Mouse (Mus musculus) forebrain, embryonic 16.5 days (tissue): ENCODE data around the gene Wdr86. TPM values are rescaled to one million over a fixed set of nuclear protein-coding genes. Genes with fewer than 3 reads are reported as not detected.

ENCODE experiments used
- ATAC-seq: fragments of 200-750 bp; cut with Nextera tagmentation; 2 replicates; pipeline ENCODE4 v1.8.0; 2017; ENCODE audit warnings: mild to moderate bottlenecking, moderate library complexity
- H3K27ac ChIP-seq: fragments of 300-500 bp; sonication (generic); 2 replicates; pipeline ENCODE4 v1.5.1; 2014; ENCODE audit warnings: low read length, control low read depth
- H3K27me3 ChIP-seq: fragments of 300-500 bp; sonication (generic); replicated peaks from 2 replicates; pipeline ENCODE4 v1.6.1; 2014; ENCODE audit warnings: low read length; ENCODE audit not compliant: control insufficient read depth, insufficient read depth
- H3K36me3 ChIP-seq: fragments of 300-500 bp; sonication (generic); 2 replicates; pipeline ENCODE4 v1.6.1; 2014; ENCODE audit not compliant: control insufficient read depth, insufficient read depth
- H3K4me1 ChIP-seq: fragments of 300-500 bp; sonication (generic); replicated peaks from 2 replicates; pipeline ENCODE4 v1.6.1; 2014; ENCODE audit warnings: low read length; ENCODE audit not compliant: control insufficient read depth, insufficient read depth
- H3K4me2 ChIP-seq: fragments of 300-500 bp; sonication (generic); 2 replicates; pipeline ENCODE4 v1.6.1; 2014; ENCODE audit warnings: mild to moderate bottlenecking, low read length, control low read depth
- H3K4me3 ChIP-seq: fragments of 300-500 bp; sonication (generic); replicated peaks from 2 replicates; pipeline ENCODE4 v1.5.1; 2014; ENCODE audit warnings: mild to moderate bottlenecking, low read length, control low read depth
- H3K9ac ChIP-seq: fragments of 300-500 bp; sonication (generic); replicated peaks from 2 replicates; pipeline ENCODE4 v1.6.1; 2014; ENCODE audit warnings: low read depth, low read length, control low read depth
- H3K9me3 ChIP-seq: fragments of 300-500 bp; sonication (generic); 2 replicates; pipeline ENCODE4 v1.6.1; 2016; ENCODE audit warnings: low read length; ENCODE audit not compliant: control insufficient read depth
- WGBS: fragments of 180-500 bp; shearing (Covaris S2); extraction: QIAGEN DNeasy Blood & Tissue Kit; methylation state at CpG from one replicate; pipeline ENCODE4 v1.1.7; 2014; 5-methylcytosine and 5-hydroxymethylcytosine counted together
- polyA plus RNA-seq: library from polyadenylated mRNA; unstranded; fragments of >200 nt; fragmentation: Nextera tagmentation; extraction: Ambion mirVana; gene quantifications from 2 replicates; pipeline ENCODE4 v1.2.1, GENCODE M21; 2015

The Wdr86 gene
- polyA plus RNA-seq, 1 experiment from 2014 or later, result 4.7 TPM

- 17% methylated on average over 2 of the region's 2 CpGs for WGBS
- Histone ChIP-seq H3K36me3 (no peaks in the 10 kb centered on the region), H3K27me3 (no peaks in the 10 kb centered on the region), H3K9me3 (no peaks in the 10 kb centered on the region), H3K4me1 (peaks cover 14% of the 10 kb centered on the region), H3K4me3 (no peak overlapping the region), H3K27ac (no peak overlapping the region), H3K4me2 (peak overlapping the region; percentile 67; the same call in 1 of the 2 replicates), H3K9ac (no peak overlapping the region)
- ATAC-seq, result no peak
Observed at GRCm38 (mm10) chr5:24752175-24752498, 21.6 kb upstream of the Wdr86 start.

- peak; percentile 66 for ATAC-seq
- Histone ChIP-seq H3K27ac (peak overlapping the region; percentile 34), H3K4me1 (peaks cover 14% of the 10 kb centered on the region), H3K4me2 (peak overlapping the region; percentile 67), H3K9me3 (no peaks in the 10 kb centered on the region), H3K36me3 (no peaks in the 10 kb centered on the region), H3K27me3 (no peaks in the 10 kb centered on the region), H3K9ac (peak overlapping the region; percentile 64), H3K4me3 (peak overlapping the region; percentile 55)
- WGBS, result 5% methylated on average over 25 of the region's 25 CpGs
Observed at GRCm38 (mm10) chr5:24751305-24752174, 21.0 kb upstream of the Wdr86 start.

- ATAC-seq, result peak; percentile 85
- peak overlapping the region; percentile 69 for H3K27ac ChIP-seq
- WGBS, result under 1% methylated on average over 57 of the region's 59 CpGs
Observed at GRCm38 (mm10) chr5:24750321-24751304, 20.1 kb upstream of the Wdr86 start.

GRCm38 (mm10) chr5:24749731-24750130 is 19.2 kb upstream of the Wdr86 start:
- Histone ChIP-seq H3K4me2 (peak overlapping the region; percentile 67), H3K4me1 (peaks cover 14% of the 10 kb centered on the region), H3K27ac (peak overlapping the region; percentile 69), H3K4me3 (peak overlapping the region; percentile 55), H3K9ac (peak overlapping the region; percentile 64), H3K27me3 (no peaks in the 10 kb centered on the region), H3K9me3 (no peaks in the 10 kb centered on the region), H3K36me3 (no peaks in the 10 kb centered on the region)
- ATAC-seq, result no peak
- 68% methylated on average over 5 of the region's 5 CpGs for WGBS

More at GRCm38 (mm10) chr5:24750321-24751304, 20.1 kb upstream of the Wdr86 start:
- Histone ChIP-seq H3K27me3 (no peaks in the 10 kb centered on the region), H3K4me1 (peaks cover 14% of the 10 kb centered on the region), H3K9me3 (no peaks in the 10 kb centered on the region), H3K36me3 (no peaks in the 10 kb centered on the region), H3K9ac (peak overlapping the region; percentile 64), H3K4me2 (peak overlapping the region; percentile 67), H3K4me3 (peak overlapping the region; percentile 55)

- Histone ChIP-seq H3K27me3 (no peaks in the 10 kb centered on the region), H3K4me3 (no peak overlapping the region), H3K4me1 (peaks cover 14% of the 10 kb centered on the region), H3K4me2 (no peak overlapping the region), H3K9me3 (no peaks in the 10 kb centered on the region), H3K9ac (no peak overlapping the region), H3K27ac (no peak overlapping the region), H3K36me3 (no peaks in the 10 kb centered on the region)
- no peak for ATAC-seq
- WGBS, result 9% methylated on average over 6 of the region's 6 CpGs
Observed at GRCm38 (mm10) chr5:24747533-24747932, 17.0 kb upstream of the Wdr86 start.

GRCm38 (mm10) chr5:24743956-24744355 is 13.4 kb upstream of the Wdr86 start:
- Histone ChIP-seq H3K4me3 (no peak overlapping the region), H3K4me1 (no peaks in the 10 kb centered on the region), H3K27ac (no peak overlapping the region), H3K36me3 (no peaks in the 10 kb centered on the region), H3K27me3 (no peaks in the 10 kb centered on the region), H3K9ac (no peak overlapping the region), H3K9me3 (no peaks in the 10 kb centered on the region), H3K4me2 (no peak overlapping the region)
- ATAC-seq, result no peak
- 91% methylated on average over 10 of the region's 10 CpGs for WGBS

GRCm38 (mm10) chr5:24741172-24741885 is 10.8 kb upstream of the Wdr86 start:
- no peak overlapping the region for H3K4me3 ChIP-seq
- 79% methylated on average over 15 of the region's 15 CpGs for WGBS
- H3K9ac ChIP-seq, result no peak overlapping the region
- no peaks in the 10 kb centered on the region for H3K4me1 ChIP-seq
- H3K27me3 ChIP-seq, result no peaks in the 10 kb centered on the region
- H3K36me3 ChIP-seq, result no peaks in the 10 kb centered on the region
- H3K27ac ChIP-seq, result no peak overlapping the region
- no peaks in the 10 kb centered on the region for H3K9me3 ChIP-seq
- no peak overlapping the region for H3K4me2 ChIP-seq
- ATAC-seq, result no peak

GRCm38 (mm10) chr5:24739141-24739753 is 8.7 kb upstream of the Wdr86 start:
- H3K27ac ChIP-seq, result no peak overlapping the region
- H3K9me3 ChIP-seq, result no peaks in the 10 kb centered on the region

More at GRCm38 (mm10) chr5:24739141-24739753, 8.7 kb upstream of the Wdr86 start:
- no peak for ATAC-seq
- Histone ChIP-seq H3K4me2 (no peak overlapping the region), H3K4me1 (no peaks in the 10 kb centered on the region), H3K36me3 (no peaks in the 10 kb centered on the region), H3K4me3 (no peak overlapping the region), H3K27me3 (no peaks in the 10 kb centered on the region), H3K9ac (no peak overlapping the region)
- 62% methylated on average over 15 of the region's 15 CpGs for WGBS
